Mouse (Mus musculus) liver, adult 2 months (tissue): Measurements from ENCODE around the gene Zfand5. TPM values are rescaled to one million over a fixed set of nuclear protein-coding genes. Genes with fewer than 3 reads are reported as not detected.

Source experiments
- DNase-seq: peaks from one replicate; pipeline ENCODE4 v3.0.0-alpha.2; 2011; ENCODE audit warnings: low read depth, low spot score; ENCODE audit errors: extremely low read depth
- H3K27ac ChIP-seq: fragments of 200-500 bp; replicated peaks from 2 replicates; pipeline ENCODE4 v1.5.1; 2012; ENCODE audit warnings: low read depth, mild to moderate bottlenecking, control low read depth, inconsistent platforms, low read length; ENCODE audit not compliant: insufficient read depth
- H3K27me3 ChIP-seq: fragments of 200-500 bp; 2 replicates; pipeline ENCODE4 v1.6.1; 2012; ENCODE audit warnings: mild to moderate bottlenecking, moderate library complexity, low read length, inconsistent platforms; ENCODE audit not compliant: control insufficient read depth, insufficient read depth
- H3K36me3 ChIP-seq: fragments of 200-500 bp; 2 replicates; pipeline ENCODE4 v1.6.1; 2012; ENCODE audit warnings: low read length, inconsistent platforms; ENCODE audit not compliant: control insufficient read depth, insufficient read depth
- H3K4me1 ChIP-seq: fragments of 200-500 bp; 2 replicates; pipeline ENCODE4 v1.6.1; 2011; ENCODE audit warnings: low read length; ENCODE audit not compliant: control insufficient read depth, insufficient read depth
- H3K4me3 ChIP-seq: fragments of 200-500 bp; 2 replicates; pipeline ENCODE4 v1.5.1; 2011; ENCODE audit warnings: low read depth, mild to moderate bottlenecking, control low read depth, low read length, moderate library complexity; ENCODE audit not compliant: insufficient read depth
- H3K79me2 ChIP-seq: fragments of 200-500 bp; 2 replicates; pipeline ENCODE4 v1.6.1; 2012; ENCODE audit warnings: inconsistent platforms, mild to moderate bottlenecking, low read length, moderate library complexity; ENCODE audit not compliant: control insufficient read depth, insufficient read depth
- H3K9ac ChIP-seq: fragments of 200-500 bp; 2 replicates; pipeline ENCODE4 v1.6.1; 2012; ENCODE audit warnings: low read depth, mild to moderate bottlenecking, control low read depth, inconsistent platforms, low read length
- CTCF ChIP-seq: fragments of 200-500 bp; IDR thresholded peaks from 2 replicates; pipeline ENCODE4 v1.5.1; 2011; ENCODE audit warnings: low read depth, low read length, control low read depth
- POLR2A ChIP-seq: fragments of 200-500 bp; IDR thresholded peaks from 2 replicates; pipeline ENCODE4 v1.6.1; 2011; ENCODE audit warnings: low read length, control low read depth; ENCODE audit not compliant: insufficient read depth; ENCODE audit errors: extremely low read depth
- WGBS: fragments of 180-500 bp; shearing (Covaris S2); methylation state at CpG from one replicate; pipeline ENCODE4 v1.1.7; 2018; 5-methylcytosine and 5-hydroxymethylcytosine counted together
- polyA plus RNA-seq: library from polyadenylated mRNA; depleted of rRNA; stranded (reverse); fragments of >200 nt; gene quantifications from 2 replicates; pipeline ENCODE4 v1.2.3, GENCODE M21; 2012; rRNA removed
- total RNA-seq: library from RNA; depleted of rRNA; stranded (reverse); fragments of >200 nt; gene quantifications from 2 replicates; pipeline ENCODE4 v1.2.3, GENCODE M21; 2014; rRNA removed

Gene Zfand5
- total and polyA plus RNA-seq, 2 experiments = 7.6 to 37.9 TPM

GRCm38 (mm10) chr19:21331621-21332155 is 59.6 kb downstream of the Zfand5 start:
- whole genome bisulfite sequencing = 89% methylated on average over 11 of the region's 11 CpGs
- H3K79me2 ChIP-seq = no peaks in the 10 kb centered on the region
- H3K27me3 ChIP-seq = no peaks in the 10 kb centered on the region
- peaks cover 2% of the 10 kb centered on the region for H3K4me1 ChIP-seq
- H3K36me3 ChIP-seq = no peaks in the 10 kb centered on the region
- peak; percentile 26 for DNase-seq
- TF ChIP-seq CTCF (no peak), POLR2A (no peak)
- H3K4me3 ChIP-seq = no peak overlapping the region
- H3K27ac ChIP-seq = no peak overlapping the region
- H3K9ac ChIP-seq = no peak overlapping the region

Other genes starting within 250 kb of the Zfand5 start
- 16.0 and 23.5 TPM in 2 replicates for gene Gda, start 201.2 kb downstream of the Zfand5 start, total RNA-seq
- 3.8 and 4.7 TPM in 2 replicates for gene Gda, start 201.2 kb downstream of the Zfand5 start, polyA plus RNA-seq